Mouse (Mus musculus) heart, adult 10 weeks (tissue): Measurements from ENCODE around the gene Gbgt1. TPM values are rescaled to one million over a fixed set of nuclear protein-coding genes. Genes with fewer than 3 reads are reported as not detected.

Experiments used
- polyA plus RNA-seq: library from polyadenylated mRNA; stranded (reverse); fragments of 350-450 nt; fragmentation: Illumina TruSeq; extraction: RNeasy Lipid Tissue Mini Kit (QIAGEN cat#74804); gene quantifications from one replicate; pipeline ENCODE4 v1.2.3, GENCODE M21; 2014; ENCODE audit warnings: low read depth, low replicate concordance

Gene Gbgt1
- 0.89 TPM for polyA plus RNA-seq

GRCm38 (mm10) chr2:28496671-28497070, at the start of gene Gbgt1:
TSS of gene Gbgt1 (plus strand) at chr2:28496891.

GRCm38 (mm10) chr2:28465836-28466518, 30.7 kb upstream of the Gbgt1 start, which contains the start of gene 1700007K13Rik:
TSS of gene 1700007K13Rik (minus strand) at chr2:28466332.

GRCm38 (mm10) chr2:28467860-28468485, 28.7 kb upstream of the Gbgt1 start, which contains the start of gene Mrps2:
TSS of gene Mrps2 (plus strand) at chr2:28468066.

GRCm38 (mm10) chr2:28505795-28506194, 9.1 kb downstream of the Gbgt1 start, which contains the start of gene Gm10134:
TSS of gene Gm10134 (plus strand) at chr2:28506095.

DNA sequence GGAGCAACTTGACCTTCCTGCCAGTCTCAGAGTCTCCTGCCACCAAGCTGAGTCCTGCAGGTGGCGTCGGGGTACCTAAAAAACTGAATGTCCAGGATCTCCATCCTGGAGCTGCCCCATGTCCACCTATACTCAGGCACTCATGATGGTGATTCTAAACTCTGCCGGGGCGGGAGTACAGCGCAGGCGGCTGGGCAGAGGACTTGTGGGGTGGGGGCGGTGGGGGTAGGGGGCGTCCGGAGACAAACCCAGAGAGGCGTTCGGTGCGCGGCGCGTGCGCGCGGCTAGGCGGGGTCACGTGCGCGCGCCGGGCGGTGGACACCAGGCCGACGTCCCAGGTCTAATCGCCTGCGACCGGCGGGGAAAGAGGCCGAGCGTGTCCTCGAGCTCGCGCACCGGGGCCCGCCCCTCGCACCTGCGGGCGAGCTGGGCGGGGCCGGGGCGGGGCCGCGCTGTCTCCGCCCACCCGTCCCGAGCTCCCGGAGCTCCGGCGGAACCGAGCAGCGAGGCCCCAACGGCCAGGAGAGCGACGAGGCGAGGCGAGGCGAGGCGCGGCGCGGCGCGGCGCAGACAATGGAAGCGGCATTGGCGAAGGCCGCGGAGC, 16.2 kb downstream of the Gbgt1 start, which contains the start of gene Ralgds:
Gene Ralgds (plus strand): TSS at position 328 of the 604 bp plus-strand sequence.

Other genes with a start within 250 kb of the Gbgt1 start
- 3.2 TPM for gene Ppp1r26, start 50.1 kb upstream of the Gbgt1 start, polyA plus RNA-seq
- gene 1700007K13Rik, start 30.6 kb upstream of the Gbgt1 start, polyA plus RNA-seq, result not detected
- gene Mrps2, start 28.8 kb upstream of the Gbgt1 start, polyA plus RNA-seq, result 41.6 TPM
- gene Gm10134, start 9.2 kb downstream of the Gbgt1 start, polyA plus RNA-seq, result not detected
- 10.6 TPM for gene Ralgds, start 16.2 kb downstream of the Gbgt1 start, polyA plus RNA-seq
- gene Cel, start 66.5 kb downstream of the Gbgt1 start, polyA plus RNA-seq, result not detected
- gene Gtf3c5, start 86.9 kb downstream of the Gbgt1 start, polyA plus RNA-seq, result 13.0 TPM
- gene Gfi1b, start 125.1 kb downstream of the Gbgt1 start, polyA plus RNA-seq, result not detected
- 17.2 TPM for gene Tsc1, start 144.3 kb downstream of the Gbgt1 start, polyA plus RNA-seq
- not detected for gene Spaca9, start 202.8 kb downstream of the Gbgt1 start, polyA plus RNA-seq
- gene Ak8, start 203.3 kb downstream of the Gbgt1 start, polyA plus RNA-seq, result not detected